Mouse (Mus musculus) liver, embryonic 16.5 days (tissue): ENCODE data around the gene Fgr. TPM values are rescaled to one million over a fixed set of nuclear protein-coding genes. Genes with fewer than 3 reads are reported as not detected.

Experiments
- ATAC-seq: fragments of 200-750 bp; cut with Nextera tagmentation; 2 replicates; pipeline ENCODE4 v1.8.0; 2017; ENCODE audit warnings: low read depth, mild to moderate bottlenecking, moderate number of reproducible peaks, moderate library complexity
- H3K27ac ChIP-seq: fragments of 300-500 bp; sonication (generic); 2 replicates; pipeline ENCODE4 v1.5.1; 2014; ENCODE audit warnings: mild to moderate bottlenecking, low read length
- H3K27me3 ChIP-seq: fragments of 300-500 bp; sonication (generic); 2 replicates; pipeline ENCODE4 v1.6.1; 2014; ENCODE audit warnings: low read depth, low read length, mixed read lengths; ENCODE audit not compliant: control insufficient read depth, insufficient read depth
- H3K36me3 ChIP-seq: fragments of 300-500 bp; sonication (generic); 2 replicates; pipeline ENCODE4 v1.6.1; 2014; ENCODE audit warnings: mild to moderate bottlenecking; ENCODE audit not compliant: control insufficient read depth, insufficient read depth
- H3K4me1 ChIP-seq: fragments of 300-500 bp; sonication (generic); 2 replicates; pipeline ENCODE4 v1.6.1; 2014; ENCODE audit warnings: low read depth, low read length, mixed read lengths; ENCODE audit not compliant: control insufficient read depth
- H3K4me2 ChIP-seq: fragments of 300-500 bp; sonication (generic); 2 replicates; pipeline ENCODE4 v1.6.1; 2014; ENCODE audit warnings: low read depth, low read length, mixed read lengths
- H3K4me3 ChIP-seq: fragments of 300-500 bp; sonication (generic); 2 replicates; pipeline ENCODE4 v1.5.1; 2014; ENCODE audit warnings: low read depth, mild to moderate bottlenecking, low read length
- H3K9ac ChIP-seq: fragments of 300-500 bp; sonication (generic); 2 replicates; pipeline ENCODE4 v1.6.1; 2014; ENCODE audit warnings: low read depth, low read length
- H3K9me3 ChIP-seq: fragments of 300-500 bp; sonication (generic); replicated peaks from 2 replicates; pipeline ENCODE4 v1.6.1; 2016; ENCODE audit warnings: low read length; ENCODE audit not compliant: control insufficient read depth
- WGBS: fragments of 180-500 bp; shearing (Covaris S2); extraction: QIAGEN DNeasy Blood & Tissue Kit; methylation state at CpG from one replicate; pipeline ENCODE4 v1.1.7; 2014; ENCODE audit not compliant: insufficient replicate concordance; 5-methylcytosine and 5-hydroxymethylcytosine counted together
- polyA plus RNA-seq: library from polyadenylated mRNA; unstranded; fragments of >200 nt; fragmentation: Nextera tagmentation; extraction: Ambion mirVana; gene quantifications from 2 replicates; pipeline ENCODE4 v1.2.1, GENCODE M21; 2015

Gene Fgr
- polyA plus RNA-seq, 1 experiment from 2014 or later, result 3.2 TPM

- H3K4me1 ChIP-seq, result peaks cover 5% of the 10 kb centered on the region
- no peaks in the 10 kb centered on the region for H3K9me3 ChIP-seq
- no peak overlapping the region for H3K4me3 ChIP-seq
- no peaks in the 10 kb centered on the region for H3K36me3 ChIP-seq
- 29% methylated on average over 5 of the region's 5 CpGs for WGBS
- no peak for ATAC-seq
- peaks cover 44% of the 10 kb centered on the region for H3K27me3 ChIP-seq
- no peak overlapping the region for H3K9ac ChIP-seq
- H3K4me2 ChIP-seq, result no peak overlapping the region
- no peak overlapping the region for H3K27ac ChIP-seq
Measured at GRCm38 (mm10) chr4:132977597-132977996, 3.7 kb downstream of the Fgr start.

- Histone ChIP-seq H3K9ac (no peak overlapping the region), H3K36me3 (no peaks in the 10 kb centered on the region), H3K4me2 (no peak overlapping the region), H3K4me3 (no peak overlapping the region), H3K27me3 (peaks cover 30% of the 10 kb centered on the region), H3K9me3 (no peaks in the 10 kb centered on the region), H3K4me1 (peaks cover under 1% of the 10 kb centered on the region; the same call in 1 of the 2 replicates), H3K27ac (no peak overlapping the region)
- ATAC-seq, result no peak
- 45% methylated on average over 2 of the region's 2 CpGs for WGBS
Measured at GRCm38 (mm10) chr4:132979186-132979585, 5.3 kb downstream of the Fgr start.

DNA sequence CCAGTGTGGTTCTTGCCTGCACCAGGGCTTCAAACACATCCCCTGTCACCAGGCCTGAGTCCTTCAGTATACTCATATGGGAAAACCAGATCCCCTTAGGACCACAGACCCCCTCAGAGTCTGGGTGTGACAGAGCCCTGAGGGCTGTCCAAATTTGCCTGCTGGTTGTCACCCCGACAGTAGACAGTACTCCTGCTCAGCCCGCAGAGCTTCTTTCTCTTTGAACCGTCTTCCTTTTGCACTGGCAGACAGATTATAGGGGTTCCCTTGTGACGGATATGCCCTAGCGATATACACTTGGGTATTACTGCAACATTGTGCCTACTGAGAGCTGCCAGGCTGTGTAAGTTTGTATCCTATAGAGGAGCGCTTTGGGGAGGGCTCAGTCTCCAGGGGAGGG is 7.7 kb downstream of the Fgr start:
- Histone ChIP-seq H3K27me3 (peaks cover 5% of the 10 kb centered on the region; the same call in 1 of the 2 replicates), H3K9me3 (no peaks in the 10 kb centered on the region), H3K9ac (no peak overlapping the region), H3K27ac (no peak overlapping the region), H3K4me1 (no peaks in the 10 kb centered on the region), H3K4me2 (no peak overlapping the region), H3K4me3 (no peak overlapping the region), H3K36me3 (no peaks in the 10 kb centered on the region)
- 63% methylated on average over 6 of the region's 6 CpGs for WGBS
- no peak for ATAC-seq

GRCm38 (mm10) chr4:132982999-132983398 is 9.1 kb downstream of the Fgr start:
- H3K27ac ChIP-seq, result peak overlapping the region; percentile 31
- no peaks in the 10 kb centered on the region for H3K36me3 ChIP-seq
- H3K4me1 ChIP-seq, result no peaks in the 10 kb centered on the region
- no peak overlapping the region for H3K4me2 ChIP-seq
- no peak overlapping the region for H3K4me3 ChIP-seq
- ATAC-seq, result peak; percentile 24; the same call in 1 of the 2 replicates
- H3K9me3 ChIP-seq, result no peaks in the 10 kb centered on the region
- H3K9ac ChIP-seq, result no peak overlapping the region
- 16% methylated on average over 6 of the region's 6 CpGs for WGBS
- no peaks in the 10 kb centered on the region for H3K27me3 ChIP-seq

GRCm38 (mm10) chr4:132983664-132984512 is 10.0 kb downstream of the Fgr start:
- Histone ChIP-seq H3K4me2 (no peak overlapping the region), H3K9ac (no peak overlapping the region), H3K27ac (no peak overlapping the region; the same call in 1 of the 2 replicates), H3K4me3 (no peak overlapping the region), H3K36me3 (no peaks in the 10 kb centered on the region), H3K27me3 (no peaks in the 10 kb centered on the region), H3K9me3 (no peaks in the 10 kb centered on the region), H3K4me1 (no peaks in the 10 kb centered on the region)
- WGBS, result 66% methylated on average over 7 of the region's 7 CpGs
- ATAC-seq, result no peak

DNA sequence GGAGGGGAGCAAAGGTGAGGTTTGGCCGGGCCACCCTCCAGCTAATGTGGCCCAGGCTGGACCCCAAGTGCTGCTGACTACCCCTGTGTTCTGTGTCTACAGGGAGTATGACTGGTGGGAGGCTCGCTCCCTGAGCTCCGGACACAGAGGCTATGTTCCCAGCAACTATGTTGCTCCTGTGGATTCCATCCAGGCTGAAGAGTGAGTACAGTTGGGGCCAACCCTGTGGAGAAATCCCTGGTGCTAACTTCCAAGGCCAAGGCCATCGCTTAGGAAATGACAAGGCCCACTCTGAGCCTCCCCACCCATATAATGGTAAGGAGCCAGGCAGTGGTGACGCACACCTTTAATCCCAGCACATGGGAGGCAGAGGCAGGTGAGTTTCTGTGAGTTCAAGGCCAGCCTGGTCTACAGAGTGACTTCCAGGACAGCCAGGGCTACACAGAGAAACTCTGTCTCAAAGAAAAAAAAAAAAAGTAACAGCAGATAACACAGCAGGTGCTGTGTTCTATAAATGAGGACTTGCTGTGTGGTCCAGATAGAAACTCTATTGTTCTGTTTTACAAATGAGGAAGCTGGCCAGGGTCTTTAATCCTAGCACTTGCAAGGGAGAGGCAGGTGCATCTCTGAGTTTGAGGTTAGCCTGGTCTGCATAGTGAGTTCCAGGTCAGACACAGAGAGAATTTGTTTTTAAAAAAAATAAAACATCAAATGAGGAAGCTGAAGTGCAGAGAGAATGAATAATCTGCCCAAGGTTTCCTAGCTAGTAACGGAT is 14.9 kb downstream of the Fgr start:
- Histone ChIP-seq H3K36me3 (no peaks in the 10 kb centered on the region), H3K4me3 (no peak overlapping the region), H3K27ac (no peak overlapping the region), H3K9me3 (no peaks in the 10 kb centered on the region), H3K9ac (no peak overlapping the region), H3K27me3 (no peaks in the 10 kb centered on the region), H3K4me2 (no peak overlapping the region), H3K4me1 (no peaks in the 10 kb centered on the region; the same call in 1 of the 2 replicates)
- 59% methylated on average over 6 of the region's 6 CpGs for WGBS
- no peak for ATAC-seq

GRCm38 (mm10) chr4:132993553-132993952 is 19.7 kb downstream of the Fgr start:
- Histone ChIP-seq H3K27me3 (no peaks in the 10 kb centered on the region), H3K9me3 (no peaks in the 10 kb centered on the region), H3K4me1 (no peaks in the 10 kb centered on the region; the same call in 1 of the 2 replicates), H3K9ac (no peak overlapping the region), H3K4me2 (no peak overlapping the region), H3K4me3 (no peak overlapping the region), H3K27ac (no peak overlapping the region), H3K36me3 (no peaks in the 10 kb centered on the region)
- WGBS, result 33% methylated on average over 4 of the region's 4 CpGs
- no peak for ATAC-seq

- Histone ChIP-seq H3K4me2 (no peak overlapping the region), H3K9ac (no peak overlapping the region), H3K27ac (no peak overlapping the region), H3K9me3 (no peaks in the 10 kb centered on the region), H3K4me3 (no peak overlapping the region), H3K27me3 (no peaks in the 10 kb centered on the region), H3K4me1 (no peaks in the 10 kb centered on the region), H3K36me3 (no peaks in the 10 kb centered on the region)
- WGBS, result 43% methylated on average over 14 of the region's 14 CpGs
- no peak for ATAC-seq
Measured at GRCm38 (mm10) chr4:132997469-132998237, 23.8 kb downstream of the Fgr start.
